Mouse (Mus musculus) C2C12 (cell line): Measurements from ENCODE around the gene Tbc1d23.

Experiments used
- CEBPB ChIP-seq: IDR thresholded peaks from one replicate; pipeline ENCODE4 v1.6.1; 2011; ENCODE audit warnings: low read depth, mild to moderate bottlenecking, control low read depth, moderate library complexity
- CTCF ChIP-seq: IDR thresholded peaks from one replicate; pipeline ENCODE4 v1.5.1; 2011; ENCODE audit not compliant: control insufficient read depth, insufficient read depth, insufficient read length
- FOSL1 ChIP-seq: IDR thresholded peaks from one replicate; pipeline ENCODE4 v1.8.0; 2011; ENCODE audit warnings: mild to moderate bottlenecking, low read length; ENCODE audit not compliant: poor library complexity, insufficient read depth, severe bottlenecking

DNA sequence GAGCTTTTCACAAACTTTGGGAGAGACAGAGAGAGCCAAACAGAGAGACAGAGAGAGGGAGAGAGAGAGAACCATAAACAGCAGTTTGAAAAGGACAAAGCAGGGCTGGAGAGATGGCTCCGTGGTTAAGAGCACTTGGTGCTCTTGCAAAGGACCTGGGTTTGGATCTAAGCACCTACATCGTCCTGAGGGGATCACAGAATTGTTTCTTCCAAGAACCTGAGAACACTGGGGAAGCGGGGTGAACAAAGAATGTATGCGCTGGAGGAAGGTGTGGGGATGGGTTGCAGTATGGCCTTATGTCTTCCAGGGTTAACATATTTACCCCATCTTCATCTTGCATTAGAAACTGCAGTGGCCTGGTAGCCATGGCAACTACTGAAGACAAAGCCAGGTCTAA lies 63.1 kb downstream of the Tbc1d23 start:
- TF ChIP-seq CTCF (no peak), FOSL1 (no peak), CEBPB (no peak)
